Mouse (Mus musculus) limb, embryonic 11.5 days (tissue): Measurements from ENCODE around the gene N4bp2l2. TPM values are rescaled to one million over a fixed set of nuclear protein-coding genes. Genes with fewer than 3 reads are reported as not detected.

Experiments
- ATAC-seq: fragments of 200-750 bp; cut with Nextera tagmentation; 2 replicates; pipeline ENCODE4 v1.8.0; 2017; ENCODE audit warnings: low read depth; ENCODE audit not compliant: insufficient number of reproducible peaks, low FRiP score, low TSS enrichment
- DNase-seq: peaks from one replicate; pipeline ENCODE4 v3.0.0-alpha.2; 2015; ENCODE audit warnings: low spot score
- H3K27ac ChIP-seq: fragments of 300-500 bp; sonication (generic); replicated peaks from 2 replicates; pipeline ENCODE4 v1.5.1; 2014; ENCODE audit warnings: low read depth, mild to moderate bottlenecking, low read length
- H3K27me3 ChIP-seq: fragments of 300-500 bp; sonication (generic); 2 replicates; pipeline ENCODE4 v1.6.1; 2014; ENCODE audit warnings: mild to moderate bottlenecking, low read length, mixed read lengths; ENCODE audit not compliant: control insufficient read depth, insufficient read depth
- H3K36me3 ChIP-seq: fragments of 300-500 bp; sonication (generic); 2 replicates; pipeline ENCODE4 v1.6.1; 2014; ENCODE audit warnings: mild to moderate bottlenecking, low read length, moderate library complexity, mixed read lengths; ENCODE audit not compliant: control insufficient read depth, insufficient read depth
- H3K4me1 ChIP-seq: fragments of 300-500 bp; sonication (generic); 2 replicates; pipeline ENCODE4 v1.6.1; 2014; ENCODE audit warnings: low read length, mixed read lengths; ENCODE audit not compliant: control insufficient read depth, insufficient read depth
- H3K4me2 ChIP-seq: fragments of 300-500 bp; sonication (generic); 2 replicates; pipeline ENCODE4 v1.6.1; 2014; ENCODE audit warnings: low read depth, mild to moderate bottlenecking, moderate library complexity; ENCODE audit not compliant: severe bottlenecking
- H3K4me3 ChIP-seq: fragments of 300-500 bp; sonication (generic); 2 replicates; pipeline ENCODE4 v1.5.1; 2014; ENCODE audit warnings: low read depth, low read length
- H3K9ac ChIP-seq: fragments of 300-500 bp; sonication (generic); 2 replicates; pipeline ENCODE4 v1.6.1; 2014; ENCODE audit warnings: mild to moderate bottlenecking, low read length
- H3K9me3 ChIP-seq: fragments of 300-500 bp; sonication (generic); 2 replicates; pipeline ENCODE4 v1.6.1; 2016; ENCODE audit warnings: low read length; ENCODE audit not compliant: control insufficient read depth
- WGBS: fragments of 180-500 bp; shearing (Covaris S2); extraction: QIAGEN DNeasy Blood & Tissue Kit; methylation state at CpG from one replicate; pipeline ENCODE4 v1.1.7; 2014; 5-methylcytosine and 5-hydroxymethylcytosine counted together
- polyA plus RNA-seq: library from polyadenylated mRNA; unstranded; fragments of >200 nt; fragmentation: Nextera tagmentation; extraction: Ambion mirVana; gene quantifications from 2 replicates; pipeline ENCODE4 v1.2.1, GENCODE M21; 2014

N4bp2l2 gene
- polyA plus RNA-seq, 1 experiment from 2014 or later, result 52.4 TPM

DNA sequence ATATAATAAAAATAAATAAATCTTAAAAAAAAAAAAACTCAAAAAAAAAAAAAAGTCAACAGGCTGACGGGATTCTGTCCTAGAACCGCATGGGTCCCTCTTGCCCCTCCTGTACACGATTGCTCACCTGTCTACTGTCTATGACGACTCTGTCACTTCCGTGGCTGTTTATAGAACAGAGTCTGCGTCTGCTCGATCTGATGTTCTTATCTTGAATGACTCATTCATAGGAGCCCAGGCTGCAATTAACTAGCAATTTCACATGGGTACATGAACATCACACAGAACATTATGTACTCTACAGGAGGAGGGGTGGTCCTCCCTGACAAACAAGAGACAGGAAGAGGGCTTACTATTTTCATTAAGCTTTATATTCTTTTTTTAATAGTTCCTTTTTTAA is 40.5 kb downstream of the N4bp2l2 start:
- WGBS, result 96% methylated on average over 7 of the region's 7 CpGs
- H3K4me3 ChIP-seq, result no peak overlapping the region

DNA sequence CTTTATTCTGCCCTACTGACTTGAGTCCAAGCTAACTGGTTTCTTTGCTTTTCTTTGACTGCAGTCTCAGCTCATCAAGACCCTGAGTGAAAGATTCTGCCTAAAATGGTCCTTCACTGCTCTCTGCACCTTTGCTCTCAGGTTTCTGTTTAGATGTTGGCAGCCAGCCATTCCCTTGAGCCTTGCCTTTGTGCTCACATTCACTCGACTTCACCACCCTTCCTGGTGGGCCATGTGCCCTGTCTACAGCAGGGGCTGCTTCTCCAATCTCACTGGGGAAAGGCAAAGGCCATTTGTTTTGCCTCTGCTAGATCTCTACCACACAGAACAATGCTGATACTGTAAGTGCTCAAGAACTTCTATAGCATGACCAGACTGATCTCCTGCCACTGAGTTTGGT is 43.2 kb downstream of the N4bp2l2 start:
- Histone ChIP-seq H3K4me2 (no peak overlapping the region), H3K36me3 (no peaks in the 10 kb centered on the region), H3K27ac (no peak overlapping the region), H3K4me1 (no peaks in the 10 kb centered on the region), H3K4me3 (no peak overlapping the region), H3K27me3 (no peaks in the 10 kb centered on the region), H3K9ac (no peak overlapping the region), H3K9me3 (no peaks in the 10 kb centered on the region)
- no peak for ATAC-seq
- DNase-seq, result no peak
- 67% methylated on average over 1 of the region's 1 CpGs for WGBS

More for the DNA sequence above, 40.5 kb downstream of the N4bp2l2 start:
- ATAC-seq (no peak), DNase-seq (no peak)
- Histone ChIP-seq H3K36me3 (no peaks in the 10 kb centered on the region), H3K27ac (no peak overlapping the region), H3K4me1 (no peaks in the 10 kb centered on the region), H3K27me3 (no peaks in the 10 kb centered on the region), H3K9ac (no peak overlapping the region), H3K9me3 (no peaks in the 10 kb centered on the region), H3K4me2 (no peak overlapping the region)

DNA sequence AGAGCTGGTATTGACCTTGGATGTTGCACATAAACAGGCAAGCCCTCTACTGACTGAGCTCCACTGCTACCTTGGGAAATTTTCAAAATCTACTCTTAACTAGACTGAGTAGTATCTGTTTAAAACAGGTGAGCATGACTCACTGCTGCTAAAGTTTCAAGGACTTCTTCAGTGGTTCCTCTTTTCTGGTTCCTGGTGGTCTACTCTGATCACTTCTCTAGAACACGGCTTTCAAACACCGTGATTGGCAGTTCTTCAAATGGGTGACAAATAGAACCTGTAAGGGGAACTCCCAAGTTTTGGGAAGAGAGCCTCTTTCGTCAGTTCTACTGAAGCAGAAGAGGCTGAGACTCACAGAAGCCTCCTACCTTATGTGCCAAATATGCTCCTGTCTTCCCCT is 44.4 kb downstream of the N4bp2l2 start:
- Histone ChIP-seq H3K9me3 (no peaks in the 10 kb centered on the region), H3K27me3 (no peaks in the 10 kb centered on the region), H3K27ac (no peak overlapping the region), H3K9ac (no peak overlapping the region), H3K4me3 (no peak overlapping the region), H3K36me3 (no peaks in the 10 kb centered on the region), H3K4me2 (no peak overlapping the region), H3K4me1 (no peaks in the 10 kb centered on the region)
- ATAC-seq, result no peak
- 89% methylated on average over 3 of the region's 3 CpGs for WGBS
- no peak for DNase-seq

DNA sequence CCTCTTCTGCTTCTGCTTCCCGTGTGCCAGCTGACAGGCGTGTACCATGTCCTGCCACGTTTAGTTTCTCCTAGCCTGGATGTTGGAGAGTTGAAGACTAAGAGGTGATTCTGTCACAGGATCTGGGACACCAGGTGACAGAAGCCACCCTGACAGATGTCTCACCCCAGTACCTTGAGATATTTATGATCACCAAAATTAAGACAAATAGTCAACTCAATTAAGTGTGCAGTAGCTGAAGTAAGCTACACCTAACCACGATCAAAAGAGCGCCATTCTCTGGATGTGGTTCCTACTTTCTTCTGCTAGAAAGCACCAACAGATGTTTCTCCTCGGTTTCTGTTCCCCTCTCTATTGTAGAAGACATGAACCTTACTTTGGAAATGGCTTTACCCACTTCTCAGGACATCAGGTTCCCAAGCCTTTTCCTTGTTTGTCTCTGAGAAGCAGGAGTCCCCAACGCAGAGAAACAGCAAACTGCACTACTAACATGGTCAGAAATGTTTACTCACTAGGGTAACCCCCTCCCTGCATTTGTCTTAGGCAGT is 45.3 kb downstream of the N4bp2l2 start:
- H3K9me3 ChIP-seq, result no peaks in the 10 kb centered on the region
- H3K27me3 ChIP-seq, result no peaks in the 10 kb centered on the region
- H3K4me2 ChIP-seq, result no peak overlapping the region
- H3K9ac ChIP-seq, result no peak overlapping the region
- DNase-seq (no peak), ATAC-seq (no peak)
- no peak overlapping the region for H3K27ac ChIP-seq
- no peaks in the 10 kb centered on the region for H3K36me3 ChIP-seq
- no peaks in the 10 kb centered on the region for H3K4me1 ChIP-seq
- 85% methylated on average over 7 of the region's 7 CpGs for WGBS
- no peak overlapping the region for H3K4me3 ChIP-seq

DNA sequence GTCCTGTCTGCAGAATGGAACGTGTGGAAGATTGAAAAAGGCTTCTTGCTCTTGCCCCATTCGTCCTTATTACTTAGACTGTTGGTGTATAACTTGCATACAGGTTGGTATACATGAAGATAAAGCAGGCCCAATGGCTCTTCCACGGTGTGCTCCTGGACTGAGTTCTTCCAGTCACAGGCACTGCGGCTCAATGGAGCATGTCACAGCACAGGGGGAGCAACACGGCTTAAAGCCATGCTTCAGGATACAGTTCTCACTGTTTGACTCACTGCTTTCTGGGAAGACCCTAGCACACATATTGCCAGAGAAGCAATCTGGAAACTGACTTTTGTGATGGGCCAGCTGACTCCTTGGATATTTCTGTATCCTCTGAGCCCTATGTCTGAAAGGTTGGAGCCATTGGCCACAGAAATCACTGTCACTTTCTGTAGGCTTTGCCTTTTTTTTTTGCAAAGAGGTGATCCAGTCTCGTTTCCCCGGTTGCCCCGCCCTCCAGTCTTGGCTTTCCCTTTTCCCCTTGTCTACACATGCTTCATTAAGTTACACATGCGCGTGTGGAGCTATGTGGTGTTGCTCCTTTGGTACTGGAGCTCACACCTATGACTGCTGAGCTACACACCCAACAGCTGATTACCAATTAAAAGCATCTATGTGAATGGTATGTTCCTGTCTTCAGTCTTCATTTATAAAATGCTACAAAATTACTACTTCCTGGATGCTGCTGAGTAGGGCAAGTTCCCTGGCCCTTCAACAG is 47.2 kb downstream of the N4bp2l2 start:
- H3K4me2 ChIP-seq, result no peak overlapping the region
- H3K4me3 ChIP-seq, result no peak overlapping the region
- no peak overlapping the region for H3K9ac ChIP-seq
- DNase-seq (no peak), ATAC-seq (no peak)
- no peaks in the 10 kb centered on the region for H3K9me3 ChIP-seq
- no peaks in the 10 kb centered on the region for H3K36me3 ChIP-seq
- no peaks in the 10 kb centered on the region for H3K4me1 ChIP-seq
- no peak overlapping the region for H3K27ac ChIP-seq
- WGBS, result 89% methylated on average over 10 of the region's 10 CpGs
- H3K27me3 ChIP-seq, result no peaks in the 10 kb centered on the region

- H3K9ac ChIP-seq, result no peak overlapping the region
- H3K4me2 ChIP-seq, result no peak overlapping the region
- H3K36me3 ChIP-seq, result no peaks in the 10 kb centered on the region
- 68% methylated on average over 3 of the region's 3 CpGs for WGBS
- ATAC-seq (no peak), DNase-seq (no peak)
- H3K9me3 ChIP-seq, result no peaks in the 10 kb centered on the region
- no peaks in the 10 kb centered on the region for H3K27me3 ChIP-seq
- no peaks in the 10 kb centered on the region for H3K4me1 ChIP-seq
- no peak overlapping the region for H3K4me3 ChIP-seq
- no peak overlapping the region for H3K27ac ChIP-seq
Measured at GRCm38 (mm10) chr5:150616731-150617130, 49.3 kb downstream of the N4bp2l2 start.

- ATAC-seq (no peak), DNase-seq (no peak)
- H3K4me2 ChIP-seq, result no peak overlapping the region
- H3K27ac ChIP-seq, result no peak overlapping the region
- no peaks in the 10 kb centered on the region for H3K9me3 ChIP-seq
- H3K27me3 ChIP-seq, result no peaks in the 10 kb centered on the region
- H3K4me3 ChIP-seq, result no peak overlapping the region
- H3K9ac ChIP-seq, result no peak overlapping the region
- H3K4me1 ChIP-seq, result no peaks in the 10 kb centered on the region
- WGBS, result 91% methylated on average over 2 of the region's 2 CpGs
- H3K36me3 ChIP-seq, result no peaks in the 10 kb centered on the region
Measured at GRCm38 (mm10) chr5:150616216-150616615, 49.8 kb downstream of the N4bp2l2 start.

- no peak overlapping the region for H3K4me2 ChIP-seq
- H3K27ac ChIP-seq, result no peak overlapping the region
- no peaks in the 10 kb centered on the region for H3K27me3 ChIP-seq
- no peak overlapping the region for H3K4me3 ChIP-seq
- DNase-seq (no peak), ATAC-seq (no peak)
- H3K9ac ChIP-seq, result no peak overlapping the region
- H3K36me3 ChIP-seq, result no peaks in the 10 kb centered on the region
- H3K4me1 ChIP-seq, result no peaks in the 10 kb centered on the region
- H3K9me3 ChIP-seq, result no peaks in the 10 kb centered on the region
- 86% methylated on average over 2 of the region's 2 CpGs for WGBS
Measured at GRCm38 (mm10) chr5:150614054-150614453, 51.9 kb downstream of the N4bp2l2 start.

DNA sequence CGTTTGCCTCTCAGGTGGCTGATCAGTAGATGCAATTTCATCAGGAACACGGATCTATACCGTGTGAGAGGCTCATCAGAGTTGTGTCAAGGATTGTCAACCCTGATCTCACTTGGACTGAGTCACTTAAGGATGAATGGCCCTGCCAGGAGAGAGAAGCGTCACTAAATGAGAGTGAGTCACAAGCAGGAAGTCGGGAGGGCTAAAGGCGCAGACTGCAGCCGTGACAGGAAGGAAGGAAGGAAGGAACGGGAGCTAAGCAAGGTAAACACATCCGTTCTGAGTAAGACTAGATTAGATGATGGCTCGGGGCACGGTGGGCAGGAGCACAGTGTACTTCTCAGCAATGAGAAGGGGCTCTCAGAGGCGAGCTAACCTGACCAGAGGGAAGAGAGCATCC is 54.3 kb downstream of the N4bp2l2 start:
- no peak for ATAC-seq
- DNase-seq, result no peak
- Histone ChIP-seq H3K4me3 (no peak overlapping the region), H3K27me3 (no peaks in the 10 kb centered on the region), H3K27ac (no peak overlapping the region), H3K36me3 (no peaks in the 10 kb centered on the region), H3K4me2 (no peak overlapping the region), H3K4me1 (no peaks in the 10 kb centered on the region), H3K9ac (no peak overlapping the region), H3K9me3 (no peaks in the 10 kb centered on the region)
- WGBS, result 73% methylated on average over 12 of the region's 12 CpGs
